Mouse (Mus musculus) inflammation-experienced regulatory T-cells, adult 16 weeks (primary cell): Measurements from ENCODE around the gene Pgrmc1. TPM values are rescaled to one million over a fixed set of nuclear protein-coding genes. Genes with fewer than 3 reads are reported as not detected.

Source experiments
- polyA plus RNA-seq: library from polyadenylated mRNA; unstranded; fragments of 100-300 nt; shearing (Covaris generic); gene quantifications from one replicate; pipeline ENCODE4 v1.2.1, GENCODE M21; 2017

The Pgrmc1 gene
- polyA plus RNA-seq, result 88.6 TPM

GRCm38 (mm10) chrX:36597707-36598389 lies at the start of gene Pgrmc1:
Gene Pgrmc1 (plus strand): TSS chrX:36598206.

GRCm38 (mm10) chrX:36644657-36645551 lies 46.9 kb downstream of the Pgrmc1 start, which contains the start of gene Akap17b:
Gene Akap17b (minus strand): TSS chrX:36645395.

Other genes starting within 250 kb of the Pgrmc1 start
- gene Gm6268, start 196.9 kb upstream of the Pgrmc1 start, polyA plus RNA-seq, result not detected
- not detected for gene Gm14569, start 106.4 kb upstream of the Pgrmc1 start, polyA plus RNA-seq
- gene Akap17b, start 47.2 kb downstream of the Pgrmc1 start, polyA plus RNA-seq, result 0.96 TPM
- 0.35 TPM for gene Slc25a43, start 145.5 kb downstream of the Pgrmc1 start, polyA plus RNA-seq
- gene Slc25a5, start 197.4 kb downstream of the Pgrmc1 start, polyA plus RNA-seq, result 699 TPM